Mouse (Mus musculus) intestine, embryonic 15.5 days (tissue): ENCODE data around the gene Gm28038. TPM values are rescaled to one million over a fixed set of nuclear protein-coding genes. Genes with fewer than 3 reads are reported as not detected.

ENCODE experiments used
- ATAC-seq: fragments of 200-750 bp; cut with Nextera tagmentation; 2 replicates; pipeline ENCODE4 v1.8.0; 2017; ENCODE audit warnings: moderate TSS enrichment, moderate library complexity
- H3K27ac ChIP-seq: fragments of 300-500 bp; sonication (generic); 2 replicates; pipeline ENCODE4 v1.5.1; 2015; ENCODE audit warnings: mild to moderate bottlenecking, inconsistent platforms
- H3K27me3 ChIP-seq: fragments of 300-500 bp; sonication (generic); replicated peaks from 2 replicates; pipeline ENCODE4 v1.6.1; 2015; ENCODE audit warnings: inconsistent platforms
- H3K36me3 ChIP-seq: fragments of 300-500 bp; sonication (generic); 2 replicates; pipeline ENCODE4 v1.6.1; 2015; ENCODE audit warnings: inconsistent platforms
- H3K4me1 ChIP-seq: fragments of 300-500 bp; sonication (generic); replicated peaks from 2 replicates; pipeline ENCODE4 v1.6.1; 2015; ENCODE audit warnings: inconsistent platforms
- H3K4me2 ChIP-seq: fragments of 300-500 bp; sonication (generic); replicated peaks from 2 replicates; pipeline ENCODE4 v1.6.1; 2015; ENCODE audit warnings: mild to moderate bottlenecking, inconsistent platforms
- H3K4me3 ChIP-seq: fragments of 300-500 bp; sonication (generic); replicated peaks from 2 replicates; pipeline ENCODE4 v1.5.1; 2015; ENCODE audit warnings: inconsistent platforms
- H3K9ac ChIP-seq: fragments of 300-500 bp; sonication (generic); 2 replicates; pipeline ENCODE4 v1.6.1; 2015; ENCODE audit warnings: inconsistent platforms
- H3K9me3 ChIP-seq: fragments of 300-500 bp; sonication (generic); 2 replicates; pipeline ENCODE4 v1.6.1; 2016; ENCODE audit warnings: inconsistent platforms
- WGBS: fragments of 180-500 bp; shearing (Covaris S2); methylation state at CpG from one replicate; pipeline ENCODE4 v1.1.7; 2015; 5-methylcytosine and 5-hydroxymethylcytosine counted together
- polyA plus RNA-seq: library from polyadenylated mRNA; unstranded; fragments of >200 nt; fragmentation: Nextera tagmentation; extraction: Ambion mirVana; gene quantifications from 2 replicates; pipeline ENCODE4 v1.2.1, GENCODE M21; 2015

Gene Gm28038
- polyA plus RNA-seq, 1 experiment from 2014 or later: not detected

- no peak overlapping the region for H3K4me3 ChIP-seq
- no peak for ATAC-seq
- no peak overlapping the region for H3K4me2 ChIP-seq
- H3K27ac ChIP-seq: no peak overlapping the region
- no peaks in the 10 kb centered on the region for H3K9me3 ChIP-seq
- 89% methylated on average over 5 of the region's 5 CpGs for WGBS
- H3K4me1 ChIP-seq: peaks cover 16% of the 10 kb centered on the region
- H3K36me3 ChIP-seq: peaks cover 12% of the 10 kb centered on the region; the same call in 1 of the 2 replicates
- no peaks in the 10 kb centered on the region for H3K27me3 ChIP-seq
- H3K9ac ChIP-seq: no peak overlapping the region
Observed at GRCm38 (mm10) chr2:30247036-30247435, 33.8 kb upstream of the Gm28038 start.

- H3K27ac ChIP-seq: no peak overlapping the region
- ATAC-seq: no peak
- peaks cover 18% of the 10 kb centered on the region for H3K4me1 ChIP-seq
- no peaks in the 10 kb centered on the region for H3K27me3 ChIP-seq
- no peaks in the 10 kb centered on the region for H3K9me3 ChIP-seq
- no peak overlapping the region for H3K9ac ChIP-seq
- no peak overlapping the region for H3K4me3 ChIP-seq
- peaks cover 11% of the 10 kb centered on the region; the same call in 1 of the 2 replicates for H3K36me3 ChIP-seq
- no peak overlapping the region for H3K4me2 ChIP-seq
- 71% methylated on average over 4 of the region's 4 CpGs for WGBS
Observed at GRCm38 (mm10) chr2:30247681-30248080, 33.2 kb upstream of the Gm28038 start.

GRCm38 (mm10) chr2:30249182-30249581 is 31.7 kb upstream of the Gm28038 start:
- ATAC-seq: no peak
- Histone ChIP-seq H3K27me3 (no peaks in the 10 kb centered on the region), H3K4me3 (no peak overlapping the region), H3K9ac (no peak overlapping the region), H3K27ac (no peak overlapping the region), H3K4me2 (no peak overlapping the region), H3K9me3 (no peaks in the 10 kb centered on the region), H3K36me3 (peaks cover 11% of the 10 kb centered on the region; the same call in 1 of the 2 replicates), H3K4me1 (peaks cover 20% of the 10 kb centered on the region)
- 89% methylated on average over 3 of the region's 3 CpGs for WGBS

GRCm38 (mm10) chr2:30250166-30251128 is 30.4 kb upstream of the Gm28038 start:
- no peaks in the 10 kb centered on the region for H3K27me3 ChIP-seq
- ATAC-seq: no peak
- 86% methylated on average over 10 of the region's 10 CpGs for WGBS
- H3K36me3 ChIP-seq: peaks cover 18% of the 10 kb centered on the region; the same call in 1 of the 2 replicates
- no peak overlapping the region for H3K4me2 ChIP-seq
- H3K9ac ChIP-seq: no peak overlapping the region
- H3K4me1 ChIP-seq: peaks cover 16% of the 10 kb centered on the region
- H3K27ac ChIP-seq: no peak overlapping the region
- no peaks in the 10 kb centered on the region for H3K9me3 ChIP-seq
- no peak overlapping the region for H3K4me3 ChIP-seq

GRCm38 (mm10) chr2:30251417-30252104 is 29.3 kb upstream of the Gm28038 start:
- Histone ChIP-seq H3K36me3 (peaks cover 29% of the 10 kb centered on the region), H3K9ac (0 out of 2 replicates have a peak overlapping the region, but pooled peaks have one; percentile 2)

GRCm38 (mm10) chr2:30252521-30252920 is 28.3 kb upstream of the Gm28038 start:
- Histone ChIP-seq H3K4me3 (no peak overlapping the region), H3K4me2 (no peak overlapping the region; the same call in 1 of the 2 replicates), H3K27me3 (no peaks in the 10 kb centered on the region), H3K9me3 (no peaks in the 10 kb centered on the region), H3K4me1 (peaks cover 16% of the 10 kb centered on the region), H3K9ac (no peak overlapping the region), H3K27ac (peak overlapping the region; percentile 83; the same call in 1 of the 2 replicates), H3K36me3 (peaks cover 36% of the 10 kb centered on the region)
- 65% methylated on average over 3 of the region's 3 CpGs for WGBS
- no peak for ATAC-seq

More at GRCm38 (mm10) chr2:30251417-30252104, 29.3 kb upstream of the Gm28038 start:
- Histone ChIP-seq H3K9me3 (no peaks in the 10 kb centered on the region), H3K4me3 (no peak overlapping the region), H3K4me2 (peak overlapping the region; percentile 34; the same call in 1 of the 2 replicates), H3K27me3 (no peaks in the 10 kb centered on the region), H3K27ac (peak overlapping the region; percentile 83), H3K4me1 (peaks cover 16% of the 10 kb centered on the region)
- 59% methylated on average over 5 of the region's 5 CpGs for WGBS
- ATAC-seq: peak; percentile 95

- Histone ChIP-seq H3K4me3 (no peak overlapping the region), H3K36me3 (peaks cover 31% of the 10 kb centered on the region), H3K4me2 (no peak overlapping the region), H3K4me1 (peaks cover 16% of the 10 kb centered on the region), H3K9me3 (no peaks in the 10 kb centered on the region), H3K27me3 (no peaks in the 10 kb centered on the region), H3K27ac (no peak overlapping the region), H3K9ac (no peak overlapping the region)
- ATAC-seq: no peak
- WGBS: 79% methylated on average over 5 of the region's 5 CpGs
Observed at GRCm38 (mm10) chr2:30253809-30254208, 27.0 kb upstream of the Gm28038 start.

GRCm38 (mm10) chr2:30255631-30256395 is 25.0 kb upstream of the Gm28038 start:
- no peak overlapping the region for H3K27ac ChIP-seq
- peaks cover 33% of the 10 kb centered on the region for H3K36me3 ChIP-seq

GRCm38 (mm10) chr2:30256616-30257350 is 24.1 kb upstream of the Gm28038 start:
- no peaks in the 10 kb centered on the region for H3K9me3 ChIP-seq
- H3K27ac ChIP-seq: no peak overlapping the region
- no peak overlapping the region for H3K4me3 ChIP-seq
- ATAC-seq: no peak
- WGBS: 96% methylated on average over 30 of the region's 30 CpGs
- H3K4me2 ChIP-seq: no peak overlapping the region
- peaks cover 34% of the 10 kb centered on the region for H3K36me3 ChIP-seq
- H3K9ac ChIP-seq: no peak overlapping the region
- H3K4me1 ChIP-seq: peaks cover 11% of the 10 kb centered on the region
- no peaks in the 10 kb centered on the region for H3K27me3 ChIP-seq

More at GRCm38 (mm10) chr2:30255631-30256395, 25.0 kb upstream of the Gm28038 start:
- ATAC-seq: no peak
- Histone ChIP-seq H3K9me3 (no peaks in the 10 kb centered on the region), H3K4me3 (no peak overlapping the region), H3K4me1 (peaks cover 16% of the 10 kb centered on the region), H3K27me3 (no peaks in the 10 kb centered on the region), H3K9ac (no peak overlapping the region), H3K4me2 (no peak overlapping the region)
- WGBS: 96% methylated on average over 42 of the region's 42 CpGs

- no peaks in the 10 kb centered on the region for H3K9me3 ChIP-seq
- no peak overlapping the region for H3K4me2 ChIP-seq
- no peak overlapping the region for H3K27ac ChIP-seq
- 0 out of 2 replicates have a peak, but pooled peaks cover under 1% of the 10 kb centered on the region for H3K4me1 ChIP-seq
- H3K36me3 ChIP-seq: peaks cover 40% of the 10 kb centered on the region
- no peak overlapping the region for H3K9ac ChIP-seq
- WGBS: 80% methylated on average over 7 of the region's 7 CpGs
- H3K4me3 ChIP-seq: no peak overlapping the region
- ATAC-seq: no peak
- H3K27me3 ChIP-seq: no peaks in the 10 kb centered on the region
Observed at GRCm38 (mm10) chr2:30257699-30258460, 23.0 kb upstream of the Gm28038 start.

- Histone ChIP-seq H3K4me1 (peaks cover 5% of the 10 kb centered on the region; the same call in 1 of the 2 replicates), H3K9me3 (no peaks in the 10 kb centered on the region), H3K27ac (no peak overlapping the region), H3K4me3 (no peak overlapping the region), H3K27me3 (no peaks in the 10 kb centered on the region), H3K9ac (no peak overlapping the region), H3K4me2 (no peak overlapping the region), H3K36me3 (peaks cover 46% of the 10 kb centered on the region)
- no peak for ATAC-seq
- 74% methylated on average over 4 of the region's 4 CpGs for WGBS
Observed at GRCm38 (mm10) chr2:30258600-30258999, 22.2 kb upstream of the Gm28038 start.
